Mouse (Mus musculus) brain, embryonic 14.5 days (tissue): Measurements from ENCODE around the gene Fscn2. TPM values are rescaled to one million over a fixed set of nuclear protein-coding genes. Genes with fewer than 3 reads are reported as not detected.
"Not testable (repeated sequence)": the region's sequence is repeated elsewhere in the genome, so short reads cannot be mapped to it uniquely, and the experiment has no call there.

Source experiments
- DNase-seq: peaks from one replicate; pipeline ENCODE4 v3.0.0-alpha.2; 2011; ENCODE audit warnings: low read depth
- CTCF ChIP-seq: fragments of 200-500 bp; IDR thresholded peaks from 2 replicates; pipeline ENCODE4 v1.5.1; 2012; ENCODE audit warnings: inconsistent platforms, mild to moderate bottlenecking, moderate library complexity, borderline replicate concordance; ENCODE audit not compliant: insufficient read depth, insufficient read length; ENCODE audit errors: extremely low read depth
- POLR2A ChIP-seq: fragments of 200-500 bp; IDR thresholded peaks from 2 replicates; pipeline ENCODE4 v1.6.1; 2012; ENCODE audit warnings: mild to moderate bottlenecking, inconsistent platforms, borderline replicate concordance; ENCODE audit not compliant: poor library complexity, insufficient read depth, insufficient read length, severe bottlenecking; ENCODE audit errors: extremely low read depth
- polyA plus RNA-seq: library from polyadenylated mRNA; depleted of rRNA; stranded (reverse); fragments of >200 nt; gene quantifications from 2 replicates; pipeline ENCODE4 v1.2.3, GENCODE M21; 2012; rRNA removed

Gene Fscn2
- polyA plus RNA-seq, 1 experiment = 0.96 TPM

- no peak for TF ChIP-seq POLR2A
- no peak for TF ChIP-seq CTCF
- DNase-seq = no peak
Observed at GRCm38 (mm10) chr11:120397602-120398001, 36.3 kb downstream of the Fscn2 start.

GRCm38 (mm10) chr11:120399319-120399718 is 38.0 kb downstream of the Fscn2 start:
- no peak for DNase-seq
- TF ChIP-seq POLR2A = no peak
- no peak for TF ChIP-seq CTCF

- DNase-seq = no peak
- no peak for TF ChIP-seq POLR2A
- no peak for TF ChIP-seq CTCF
Observed at GRCm38 (mm10) chr11:120404814-120405213, 43.5 kb downstream of the Fscn2 start.

- TF ChIP-seq CTCF (no peak), POLR2A (no peak)
- no peak for DNase-seq
Observed at GRCm38 (mm10) chr11:120405867-120406266, 44.5 kb downstream of the Fscn2 start.

GRCm38 (mm10) chr11:120406445-120406844 is 45.1 kb downstream of the Fscn2 start:
- DNase-seq = no peak
- TF ChIP-seq CTCF (no peak), POLR2A (no peak)

- not testable (repeated sequence) for DNase-seq
Observed at GRCm38 (mm10) chr11:120413621-120414020, 52.3 kb downstream of the Fscn2 start.

Other genes starting within 250 kb of the Fscn2 start
- gene Slc38a10, start 210.2 kb upstream of the Fscn2 start, polyA plus RNA-seq = 122 and 134 TPM in 2 replicates
- gene Bahcc1, start 128.6 kb upstream of the Fscn2 start, polyA plus RNA-seq = 29.0 and 47.0 TPM in 2 replicates
- 1,716 and 3,108 TPM in 2 replicates for gene Actg1, start 13.0 kb upstream of the Fscn2 start, polyA plus RNA-seq
- gene Faap100, start 17.2 kb downstream of the Fscn2 start, polyA plus RNA-seq = 114 and 122 TPM in 2 replicates
- 62.6 and 63.2 TPM in 2 replicates for gene Nploc4, start 76.2 kb downstream of the Fscn2 start, polyA plus RNA-seq
- gene Tspan10, start 81.1 kb downstream of the Fscn2 start, polyA plus RNA-seq = 0.04 and 0.10 TPM in 2 replicates
- 0.34 and 0.53 TPM in 2 replicates for gene Pde6g, start 92.0 kb downstream of the Fscn2 start, polyA plus RNA-seq
- gene Oxld1, start 96.5 kb downstream of the Fscn2 start, polyA plus RNA-seq = 7.1 and 12.2 TPM in 2 replicates
- gene Ccdc137, start 96.6 kb downstream of the Fscn2 start, polyA plus RNA-seq = 24.2 and 35.7 TPM in 2 replicates
- 42.4 and 45.8 TPM in 2 replicates for gene Arl16, start 106.1 kb downstream of the Fscn2 start, polyA plus RNA-seq
- 96.3 and 107 TPM in 2 replicates for gene Mrpl12, start 123.1 kb downstream of the Fscn2 start, polyA plus RNA-seq
- gene Slc25a10, start 130.3 kb downstream of the Fscn2 start, polyA plus RNA-seq = 40.6 and 57.3 TPM in 2 replicates
- gene Gcgr, start 169.2 kb downstream of the Fscn2 start, polyA plus RNA-seq = 0.32 and 0.36 TPM in 2 replicates
- gene Mcrip1, start 188.2 kb downstream of the Fscn2 start, polyA plus RNA-seq = 204 and 253 TPM in 2 replicates
- not detected in 2 replicates for gene Ppp1r27, start 189.6 kb downstream of the Fscn2 start, polyA plus RNA-seq
- 162 and 206 TPM in 2 replicates for gene P4hb, start 211.7 kb downstream of the Fscn2 start, polyA plus RNA-seq
- gene Arhgdia, start 220.1 kb downstream of the Fscn2 start, polyA plus RNA-seq = 540 and 581 TPM in 2 replicates
- 86.8 and 89.7 TPM in 2 replicates for gene Alyref, start 236.8 kb downstream of the Fscn2 start, polyA plus RNA-seq
- gene Anapc11, start 236.9 kb downstream of the Fscn2 start, polyA plus RNA-seq = 175 and 222 TPM in 2 replicates
- gene Npb, start 246.9 kb downstream of the Fscn2 start, polyA plus RNA-seq = 0.29 and 0.45 TPM in 2 replicates